Mouse (Mus musculus): ENCODE measurements at regions not wholly inside any gene's neighbourhood (a gene's known extent, or its start where the extent isn't known, plus 50 kb on each side); places are given as distances from the start of the nearest gene placed in this dataset.

DNA sequence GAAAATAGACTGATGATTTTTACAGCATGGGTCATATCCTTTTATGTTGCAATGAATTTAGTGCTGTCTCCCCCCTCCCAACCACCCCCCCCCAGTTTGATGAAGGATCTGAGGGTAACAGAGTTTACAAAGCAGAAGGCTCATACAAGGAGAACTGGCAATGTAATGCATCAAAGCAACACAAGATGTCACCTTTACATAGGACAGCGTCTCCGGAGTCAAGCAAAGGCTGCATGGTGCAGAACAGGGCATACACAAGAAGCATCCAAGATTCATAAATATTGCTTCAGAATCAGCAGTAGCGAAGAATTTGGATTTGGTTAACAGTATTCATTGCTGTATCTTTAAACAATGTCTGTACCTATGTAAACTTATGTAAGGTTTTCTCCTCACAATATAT, 1079.2 kb downstream of the Mat2b start:
- TF ChIP-seq CTCF (IDR thresholded peaks at IDR 0.05; ENCODE audit: borderline replicate concordance, extremely low read depth, insufficient read depth, insufficient read length), result peak; percentile 40; the same call in 1 of the 2 replicates
- no peak for TF ChIP-seq POLR2A (IDR thresholded peaks at IDR 0.05; ENCODE audit: borderline replicate concordance, extremely low read depth, insufficient read depth, insufficient read length, poor library complexity, severe bottlenecking)

Measured in brain, embryonic 14.5 days (tissue).